Mouse (Mus musculus): ENCODE measurements around the gene St3gal4.

DNA sequence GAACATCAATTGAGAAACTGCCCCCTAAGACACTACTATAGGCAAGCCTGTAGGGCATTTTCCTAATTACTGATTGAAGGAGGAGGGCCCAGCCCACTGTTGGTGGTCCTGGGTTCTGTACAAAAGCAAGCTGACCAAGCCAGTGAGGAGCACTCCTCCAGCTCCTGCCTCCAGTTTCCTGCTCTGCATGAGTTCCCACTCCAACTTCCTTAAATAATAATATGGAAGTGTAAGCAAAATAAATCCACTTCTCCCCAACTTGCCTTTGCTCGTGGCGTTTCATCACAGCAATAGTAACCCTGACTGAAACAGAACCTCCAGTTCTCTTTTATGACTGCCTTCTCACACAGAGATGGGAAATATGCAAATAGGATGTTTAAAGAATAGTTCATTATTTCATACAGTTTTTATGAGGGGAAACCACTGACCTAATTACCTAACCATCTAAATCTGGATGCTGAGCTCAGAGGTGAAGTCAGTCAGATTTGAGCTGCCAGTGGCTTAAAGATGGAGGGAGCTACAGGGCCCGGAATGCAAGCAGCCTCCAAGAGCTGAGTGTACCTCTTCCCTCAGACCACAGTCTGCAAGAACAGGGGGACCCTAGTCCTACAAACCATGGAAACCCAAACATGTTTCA is 69.1 kb downstream of the St3gal4 start:
- no peak for TF ChIP-seq CTCF (IDR thresholded peaks at IDR 0.05)
- no peak for TF ChIP-seq POLR2A (IDR thresholded peaks at IDR 0.05; ENCODE audit: insufficient read depth, low read depth, low read length)
- TF ChIP-seq EP300 (IDR thresholded peaks at IDR 0.05; ENCODE audit: insufficient read depth, low read depth, low read length), result no peak

Measured in heart, adult 2 months (tissue).